Mouse (Mus musculus) regulatory T cell (primary cell): Measurements from ENCODE around the gene Chek2.

Source experiments
- in situ Hi-C: fragments of 300-600 bp; cut with MboI, MseI; formaldehyde crosslinking; loops from one replicate; pipeline ENCODE4 v1.15.1; 2025; ENCODE audit warnings: high pct_unique_total_duplicates

Chek2 gene

DNA sequence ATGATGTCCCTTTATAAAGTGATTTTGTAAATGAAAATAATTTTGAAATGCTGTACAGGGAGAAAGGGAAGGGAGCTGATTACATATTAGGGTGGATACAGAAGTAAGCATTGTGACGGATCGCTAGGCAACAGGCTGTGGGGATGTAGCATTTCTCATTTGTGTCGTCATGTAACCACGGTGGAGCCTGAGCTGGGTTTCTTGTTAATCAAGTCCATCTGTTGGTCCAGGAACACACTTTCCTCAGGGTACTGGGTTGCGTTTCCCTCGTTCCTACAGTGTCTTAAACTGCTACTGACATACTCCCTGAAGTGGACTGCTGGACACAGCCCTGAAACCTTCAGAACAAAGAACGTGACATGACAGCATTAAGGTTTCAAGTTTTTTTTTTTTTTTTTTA lies 58.4 kb downstream of the Chek2 start:
- in situ Hi-C loops = no loop called here

DNA sequence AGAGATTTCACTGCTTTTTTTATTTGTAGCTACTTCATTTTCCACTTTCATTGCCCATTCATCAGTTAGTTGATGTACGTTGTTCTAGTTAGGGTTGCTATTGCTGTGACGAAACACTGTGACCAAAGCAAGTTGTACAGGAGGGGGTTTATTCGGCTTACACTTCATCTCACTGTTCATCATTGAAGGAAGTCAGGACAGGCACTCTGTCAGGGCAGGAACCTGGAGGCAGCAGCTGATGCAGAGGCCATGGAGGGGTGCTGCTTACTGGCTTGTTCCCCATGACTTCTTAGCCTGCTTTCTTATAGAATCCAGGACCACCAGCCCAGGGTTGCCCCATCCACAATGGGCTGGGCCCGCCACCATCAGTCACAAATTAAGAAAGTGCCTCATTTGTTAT lies 59.0 kb downstream of the Chek2 start:
- in situ Hi-C loops = no loop called here

DNA sequence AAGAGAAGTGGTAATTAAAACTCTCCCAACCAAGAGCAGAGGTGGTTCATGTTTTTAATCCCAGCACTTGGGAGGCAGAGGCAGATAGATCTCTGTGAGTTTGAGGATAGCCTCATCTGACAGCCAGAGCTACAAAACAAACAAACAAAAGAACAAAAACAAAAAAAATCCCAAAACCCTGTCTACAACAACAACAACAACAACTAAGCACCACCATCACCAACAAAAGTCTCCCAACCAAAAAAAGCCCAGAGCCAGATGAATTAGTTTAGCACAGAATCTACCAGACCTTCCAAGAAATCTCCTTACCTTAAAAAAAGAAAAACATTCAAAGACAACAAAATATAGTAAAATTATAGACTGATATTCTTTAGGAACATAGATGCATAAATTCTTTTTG lies 60.6 kb downstream of the Chek2 start:
- in situ Hi-C loops = no loop called here

DNA sequence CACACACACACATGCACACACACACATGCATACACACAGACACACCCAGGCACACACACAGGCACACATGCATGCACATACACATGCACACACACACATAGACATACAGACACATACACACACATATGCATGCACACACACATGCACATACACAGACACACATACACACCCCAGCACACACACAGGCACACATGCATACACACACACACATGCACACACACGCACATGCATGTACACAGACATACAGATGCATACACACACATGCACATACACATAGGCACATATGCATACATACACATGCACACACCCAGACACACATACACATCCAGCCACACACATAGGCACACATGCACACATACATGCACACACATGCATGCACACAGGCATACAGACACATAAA lies 66.9 kb downstream of the Chek2 start:
- in situ Hi-C loops = no loop called here

DNA sequence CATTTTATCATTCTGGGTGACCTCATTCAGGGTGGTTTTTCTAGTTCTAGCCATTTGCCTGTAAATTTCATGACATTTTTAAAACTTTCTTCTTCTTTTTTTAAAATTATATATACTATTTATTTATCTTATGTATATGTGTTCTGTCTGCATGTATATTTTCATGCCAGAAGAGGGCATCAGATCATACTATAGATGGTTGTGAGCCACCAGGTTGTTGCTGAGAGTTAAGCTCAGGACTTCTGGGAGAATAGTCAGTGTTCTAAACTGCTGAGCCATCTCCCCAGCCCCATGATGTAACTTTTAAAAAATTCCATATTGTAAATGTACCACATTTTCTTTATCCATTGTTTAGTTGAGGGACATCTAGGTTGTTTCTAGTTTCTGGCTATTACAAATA lies 69.1 kb downstream of the Chek2 start:
- in situ Hi-C loops = no loop called here

DNA sequence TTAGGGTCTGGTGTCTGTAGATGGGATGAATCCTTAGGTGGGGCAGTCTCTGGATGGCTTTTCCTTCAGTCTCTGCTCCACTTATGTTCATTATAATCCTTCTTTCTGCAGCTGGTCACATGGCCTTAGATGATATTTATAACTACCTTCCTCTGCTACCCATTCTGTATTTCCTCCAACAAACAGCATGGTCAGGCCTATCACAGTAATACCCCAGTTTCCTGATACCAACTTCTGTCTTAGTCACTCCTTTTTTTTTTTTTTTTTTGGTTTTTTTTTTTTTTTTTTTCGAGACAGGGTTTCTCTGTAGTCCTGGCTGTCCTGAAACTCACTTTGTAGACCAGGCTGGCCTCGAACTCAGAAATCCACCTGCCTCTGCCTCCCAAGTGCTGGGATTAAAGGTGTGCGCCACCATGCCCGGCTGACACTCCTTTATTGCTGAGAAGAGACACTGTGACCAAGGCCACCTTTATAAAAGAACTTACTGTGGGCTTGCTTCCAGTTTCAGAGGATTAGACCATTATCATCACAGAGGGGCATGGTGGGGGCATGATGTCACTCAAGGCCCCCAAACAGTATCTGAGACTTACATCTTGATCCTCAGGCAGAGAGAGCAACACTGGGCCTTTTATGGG lies 70.3 kb downstream of the Chek2 start:
- in situ Hi-C loops = no loop called here

DNA sequence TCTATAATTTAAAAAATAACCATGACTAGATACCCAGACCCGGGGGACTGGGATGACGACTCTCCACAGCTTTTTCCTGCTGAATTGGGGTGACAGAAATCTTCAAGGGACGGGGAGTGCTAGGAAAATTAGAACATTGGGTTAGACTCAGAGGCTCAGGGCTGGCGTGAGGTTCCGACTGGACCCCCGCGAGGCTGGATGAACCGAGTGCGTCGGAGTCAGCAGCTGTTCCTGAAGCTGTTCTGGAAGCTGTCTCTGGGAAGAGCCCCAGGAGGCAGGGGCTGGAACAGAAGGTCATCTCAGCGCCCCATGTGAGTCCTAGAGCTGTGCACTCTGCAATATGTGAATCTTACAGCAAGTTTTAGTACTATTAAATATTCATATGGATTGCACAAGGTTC lies 75.1 kb downstream of the Chek2 start:
- in situ Hi-C loops = no loop called here

DNA sequence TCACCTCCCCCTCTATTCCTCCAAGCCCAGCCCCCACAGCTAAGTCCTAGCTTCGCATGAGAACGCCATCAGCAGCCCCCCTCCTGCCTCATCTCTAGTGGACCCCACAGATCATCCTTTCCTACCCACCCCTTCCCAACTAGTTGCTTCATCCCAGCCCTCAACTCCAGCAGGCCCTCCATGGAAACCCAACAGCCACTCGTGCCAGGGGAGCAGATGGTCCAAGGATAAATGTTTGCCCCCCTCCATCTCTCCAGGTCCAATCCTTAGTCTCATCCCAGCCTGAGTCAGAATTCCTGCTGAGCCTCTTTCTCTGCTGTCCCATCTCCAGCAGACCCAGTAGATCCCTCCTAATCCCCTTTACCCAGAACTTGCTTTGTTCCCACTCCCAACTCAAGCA lies 76.5 kb downstream of the Chek2 start:
- in situ Hi-C loops = no loop called here

DNA sequence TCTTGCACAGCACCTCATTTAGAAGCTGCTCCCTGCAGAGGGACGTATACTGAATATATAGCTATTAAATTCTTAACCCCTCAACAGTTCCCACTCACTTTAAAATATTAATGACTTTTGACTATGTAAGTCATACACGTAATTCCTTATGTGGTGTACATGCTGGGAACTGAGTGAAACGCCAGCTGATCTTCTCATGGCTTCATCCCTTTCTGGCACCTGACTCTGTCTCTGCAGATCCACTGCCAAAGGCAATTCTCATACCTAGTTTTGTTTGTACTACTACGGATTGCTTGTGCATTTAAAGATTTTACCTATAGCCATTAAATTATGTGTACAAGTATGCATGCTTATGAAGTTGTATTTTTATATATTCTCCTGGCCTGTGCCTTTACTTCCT lies 79.8 kb downstream of the Chek2 start:
- in situ Hi-C loops = no loop called here

DNA sequence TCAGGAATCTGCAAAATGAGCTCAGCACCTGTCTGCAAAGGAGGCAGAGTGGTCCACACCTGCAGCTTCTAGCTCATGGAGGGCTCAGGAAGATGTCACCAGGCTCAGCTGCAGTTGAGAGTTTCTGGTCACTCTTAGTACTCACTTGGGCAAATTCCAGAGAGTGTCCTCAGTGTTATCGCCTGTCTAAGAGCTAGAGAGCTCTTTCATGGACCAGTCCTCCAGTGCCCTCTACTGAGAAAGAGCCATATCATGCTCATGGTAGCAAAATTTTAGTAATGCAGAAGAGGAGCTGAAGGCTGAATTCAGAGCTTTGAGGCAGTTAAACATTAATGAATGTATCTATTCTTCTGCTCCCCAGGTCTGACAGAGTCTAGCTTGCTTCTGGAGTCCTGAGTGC lies 83.6 kb downstream of the Chek2 start:
- in situ Hi-C loops = no loop called here
